Mouse (Mus musculus) erythroblast, embryonic 14.5 days (primary cell): ENCODE data around the gene Zfp593.

Source experiments
- GATA1 ChIP-seq: IDR thresholded peaks from 2 replicates; pipeline ENCODE4 v1.6.1; 2012; ENCODE audit warnings: low read length, inconsistent platforms, mixed read lengths
- TAL1 ChIP-seq: IDR thresholded peaks from 3 replicates; pipeline ENCODE4 v1.6.1; 2012; ENCODE audit warnings: low read length, inconsistent platforms, mixed read lengths

- no peak for TF ChIP-seq TAL1
- TF ChIP-seq GATA1, result no peak
Measured at GRCm38 (mm10) chr4:134199371-134199770, 46.0 kb downstream of the Zfp593 start.
